Mouse (Mus musculus): ENCODE data around the gene Kcna7. TPM values are rescaled to one million over a fixed set of nuclear protein-coding genes. Genes with fewer than 3 reads are reported as not detected.
A peak's percentile ranks its signal among the peaks of the same experiment; 100 is the strongest.
"Not testable (repeated sequence)": the region's sequence is repeated elsewhere in the genome, so short reads cannot be mapped to it uniquely, and the experiment has no call there.

The Kcna7 gene
- not detected in 2 replicates for polyA plus RNA-seq (2014; fragmentation: Nextera tagmentation; extraction: Ambion mirVana)

GRCm38 (mm10) chr7:45405091-45406075 lies at the start of gene Kcna7:
Gene Kcna7, plus strand, starts transcription at chr7:45405653.
- Histone ChIP-seq H3K9me3 (ENCODE audit: control insufficient read depth, low read length) (no peaks in the 10 kb centered on the region), H3K27ac (replicated peaks; ENCODE audit: low read depth, low read length) (no peak within 1 kb of the TSS), H3K4me2 (ENCODE audit: low read length) (peak within 1 kb of the TSS; percentile 43), H3K4me3 (replicated peaks; ENCODE audit: low read depth, low read length) (peak within 1 kb of the TSS; percentile 26), H3K36me3 (ENCODE audit: control insufficient read depth, insufficient read depth, low read length) (no peaks in the 10 kb centered on the region), H3K4me1 (ENCODE audit: control insufficient read depth, insufficient read depth, low read length) (no peaks in the 10 kb centered on the region), H3K9ac (replicated peaks; ENCODE audit: low read length) (no peak within 1 kb of the TSS), H3K27me3 (ENCODE audit: control insufficient read depth, insufficient read depth, low read length) (peaks cover 55% of the 10 kb centered on the region)
- DNase-seq: peak; percentile 65
- WGBS: 12% methylated on average over 28 of the region's 28 CpGs
- no peak for ATAC-seq (ENCODE audit: low FRiP score, low TSS enrichment)

- H3K4me1 ChIP-seq (ENCODE audit: control insufficient read depth, insufficient read depth, low read length): 0 out of 2 replicates have a peak, but pooled peaks cover 1% of the 10 kb centered on the region
- H3K27ac ChIP-seq (replicated peaks; ENCODE audit: low read depth, low read length): no peak overlapping the region
- ATAC-seq (ENCODE audit: low FRiP score, low TSS enrichment) (no peak), DNase-seq (no peak)
- WGBS: 53% methylated on average over 13 of the region's 13 CpGs
- H3K9me3 ChIP-seq (ENCODE audit: control insufficient read depth, low read length): no peaks in the 10 kb centered on the region
- H3K27me3 ChIP-seq (ENCODE audit: control insufficient read depth, insufficient read depth, low read length): no peaks in the 10 kb centered on the region
- H3K36me3 ChIP-seq (ENCODE audit: control insufficient read depth, insufficient read depth, low read length): peaks cover 75% of the 10 kb centered on the region
- H3K9ac ChIP-seq (replicated peaks; ENCODE audit: low read length): no peak overlapping the region
- no peak overlapping the region for H3K4me3 ChIP-seq (replicated peaks; ENCODE audit: low read depth, low read length)
- no peak overlapping the region for H3K4me2 ChIP-seq (ENCODE audit: low read length)
Measured at GRCm38 (mm10) chr7:45356087-45356486, 49.4 kb upstream of the Kcna7 start.

- H3K27me3 ChIP-seq (ENCODE audit: control insufficient read depth, insufficient read depth, low read length); H3K4me3 ChIP-seq (replicated peaks; ENCODE audit: low read depth, low read length); H3K9me3 ChIP-seq (ENCODE audit: control insufficient read depth, low read length); ATAC-seq (ENCODE audit: low FRiP score, low TSS enrichment); H3K9ac ChIP-seq (replicated peaks; ENCODE audit: low read length); H3K27ac ChIP-seq (replicated peaks; ENCODE audit: low read depth, low read length); H3K4me2 ChIP-seq (ENCODE audit: low read length); DNase-seq: not testable (repeated sequence)
- Histone ChIP-seq H3K36me3 (ENCODE audit: control insufficient read depth, insufficient read depth, low read length) (peaks cover 50% of the 10 kb centered on the region), H3K4me1 (ENCODE audit: control insufficient read depth, insufficient read depth, low read length) (peaks cover 19% of the 10 kb centered on the region)
- WGBS: 77% methylated on average over 9 of the region's 11 CpGs
Measured at GRCm38 (mm10) chr7:45359081-45359480, 46.4 kb upstream of the Kcna7 start.

GRCm38 (mm10) chr7:45360404-45361125 lies 44.9 kb upstream of the Kcna7 start:
- 56% methylated on average over 18 of the region's 18 CpGs for WGBS
- peak overlapping the region; percentile 87 for H3K4me2 ChIP-seq (ENCODE audit: low read length)
- H3K27ac ChIP-seq (replicated peaks; ENCODE audit: low read depth, low read length): no peak overlapping the region
- H3K4me3 ChIP-seq (replicated peaks; ENCODE audit: low read depth, low read length): no peak overlapping the region; the same call in 1 of the 2 replicates
- H3K9ac ChIP-seq (replicated peaks; ENCODE audit: low read length): no peak overlapping the region
- peaks cover 39% of the 10 kb centered on the region for H3K36me3 ChIP-seq (ENCODE audit: control insufficient read depth, insufficient read depth, low read length)
- DNase-seq: no peak
- H3K4me1 ChIP-seq (ENCODE audit: control insufficient read depth, insufficient read depth, low read length): peaks cover 29% of the 10 kb centered on the region
- peak; percentile 12; the same call in 1 of the 2 replicates for ATAC-seq (ENCODE audit: low FRiP score, low TSS enrichment)
- no peaks in the 10 kb centered on the region for H3K9me3 ChIP-seq (ENCODE audit: control insufficient read depth, low read length)
- no peaks in the 10 kb centered on the region for H3K27me3 ChIP-seq (ENCODE audit: control insufficient read depth, insufficient read depth, low read length)

GRCm38 (mm10) chr7:45361243-45361804 lies 44.1 kb upstream of the Kcna7 start:
- WGBS: under 1% methylated on average over 43 of the region's 43 CpGs
- ATAC-seq (ENCODE audit: low FRiP score, low TSS enrichment) (peak; percentile 87), DNase-seq (peak; percentile 93)
- H3K9me3 ChIP-seq (ENCODE audit: control insufficient read depth, low read length): no peaks in the 10 kb centered on the region
- H3K4me3 ChIP-seq (replicated peaks; ENCODE audit: low read depth, low read length): peak overlapping the region; percentile 44
- peak overlapping the region; percentile 77 for H3K27ac ChIP-seq (replicated peaks; ENCODE audit: low read depth, low read length)
- H3K36me3 ChIP-seq (ENCODE audit: control insufficient read depth, insufficient read depth, low read length): peaks cover 31% of the 10 kb centered on the region
- peak overlapping the region; percentile 87 for H3K4me2 ChIP-seq (ENCODE audit: low read length)
- no peaks in the 10 kb centered on the region for H3K27me3 ChIP-seq (ENCODE audit: control insufficient read depth, insufficient read depth, low read length)
- H3K4me1 ChIP-seq (ENCODE audit: control insufficient read depth, insufficient read depth, low read length): peaks cover 33% of the 10 kb centered on the region
- H3K9ac ChIP-seq (replicated peaks; ENCODE audit: low read length): peak overlapping the region; percentile 61

GRCm38 (mm10) chr7:45362801-45363200 lies 42.7 kb upstream of the Kcna7 start:
- H3K9me3 ChIP-seq (ENCODE audit: control insufficient read depth, low read length): no peaks in the 10 kb centered on the region
- peaks cover 35% of the 10 kb centered on the region for H3K4me1 ChIP-seq (ENCODE audit: control insufficient read depth, insufficient read depth, low read length)
- H3K4me3 ChIP-seq (replicated peaks; ENCODE audit: low read depth, low read length): no peak overlapping the region; the same call in 1 of the 2 replicates
- peak; percentile 61 for DNase-seq
- H3K27me3 ChIP-seq (ENCODE audit: control insufficient read depth, insufficient read depth, low read length): no peaks in the 10 kb centered on the region
- H3K27ac ChIP-seq (replicated peaks; ENCODE audit: low read depth, low read length): no peak overlapping the region
- peaks cover 16% of the 10 kb centered on the region for H3K36me3 ChIP-seq (ENCODE audit: control insufficient read depth, insufficient read depth, low read length)
- ATAC-seq (ENCODE audit: low FRiP score, low TSS enrichment): no peak
- 6% methylated on average over 13 of the region's 13 CpGs for WGBS
- H3K9ac ChIP-seq (replicated peaks; ENCODE audit: low read length): no peak overlapping the region
- 0 out of 2 replicates have a peak overlapping the region, but pooled peaks have one; percentile 87 for H3K4me2 ChIP-seq (ENCODE audit: low read length)

GRCm38 (mm10) chr7:45363983-45364382 lies 41.5 kb upstream of the Kcna7 start:
- no peaks in the 10 kb centered on the region for H3K9me3 ChIP-seq (ENCODE audit: control insufficient read depth, low read length)
- no peak for DNase-seq
- 89% methylated on average over 2 of the region's 2 CpGs for WGBS
- H3K27ac ChIP-seq (replicated peaks; ENCODE audit: low read depth, low read length): no peak overlapping the region
- no peak overlapping the region for H3K4me3 ChIP-seq (replicated peaks; ENCODE audit: low read depth, low read length)
- peaks cover 41% of the 10 kb centered on the region for H3K4me1 ChIP-seq (ENCODE audit: control insufficient read depth, insufficient read depth, low read length)
- H3K27me3 ChIP-seq (ENCODE audit: control insufficient read depth, insufficient read depth, low read length): peaks cover 5% of the 10 kb centered on the region
- H3K4me2 ChIP-seq (ENCODE audit: low read length): no peak overlapping the region
- no peak for ATAC-seq (ENCODE audit: low FRiP score, low TSS enrichment)
- peaks cover 7% of the 10 kb centered on the region; the same call in 1 of the 2 replicates for H3K36me3 ChIP-seq (ENCODE audit: control insufficient read depth, insufficient read depth, low read length)
- no peak overlapping the region for H3K9ac ChIP-seq (replicated peaks; ENCODE audit: low read length)

All from midbrain, embryonic 14.5 days (tissue).